Mouse (Mus musculus) forelimb bud, embryonic 11.5 days (tissue): ENCODE measurements around the gene Cdkl3.

ENCODE experiments used
- DNase-seq: peaks from one replicate; pipeline ENCODE4 v3.0.0-alpha.2; 2012; ENCODE audit warnings: low read depth, low spot score

Gene Cdkl3

GRCm38 (mm10) chr11:52011541-52011940, 7.5 kb downstream of the Cdkl3 start:
- no peak for DNase-seq

DNA sequence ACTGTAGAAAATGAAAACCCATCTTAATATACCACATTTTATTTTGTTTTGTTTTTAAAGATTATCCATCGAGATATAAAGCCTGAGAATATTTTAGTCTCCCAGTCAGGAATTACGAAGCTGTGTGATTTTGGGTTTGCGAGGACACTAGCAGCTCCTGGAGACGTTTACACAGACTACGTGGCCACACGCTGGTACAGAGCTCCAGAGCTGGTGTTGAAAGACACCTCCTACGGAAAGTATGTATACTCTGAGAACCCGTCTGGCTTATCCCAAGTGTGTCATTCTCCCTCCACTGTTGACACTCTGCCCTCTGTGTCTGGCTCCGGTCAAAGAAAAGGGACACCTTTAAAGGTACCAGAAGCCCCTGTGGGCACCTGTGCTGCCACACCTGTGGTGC, 14.2 kb downstream of the Cdkl3 start:
- no peak for DNase-seq

GRCm38 (mm10) chr11:52032356-52032755, 28.3 kb downstream of the Cdkl3 start:
- no peak for DNase-seq

DNA sequence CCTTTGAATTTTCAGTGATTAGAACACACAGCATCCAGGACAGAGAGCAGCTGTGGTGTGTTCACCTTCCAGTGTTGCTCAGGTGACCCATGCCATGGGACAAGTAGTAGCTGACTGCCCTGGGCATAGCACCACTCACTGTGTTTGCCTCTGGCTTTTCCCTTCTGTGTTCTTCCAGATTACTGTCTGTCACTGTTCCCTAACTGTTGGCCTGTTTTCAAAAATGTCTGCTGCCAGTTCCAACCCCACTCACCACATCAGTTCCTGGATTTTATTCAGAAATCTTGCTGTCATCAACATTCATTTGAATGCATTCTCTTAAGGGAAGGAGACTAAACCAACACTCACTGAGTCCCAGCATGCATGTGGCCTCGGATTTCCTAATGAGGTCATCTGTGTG, 29.9 kb downstream of the Cdkl3 start:
- DNase-seq: no peak

- no peak for DNase-seq
These were observed 31.9 kb downstream of the Cdkl3 start for GRCm38 (mm10) chr11:52035905-52036304.

- no peak for DNase-seq
These were observed 33.6 kb downstream of the Cdkl3 start for GRCm38 (mm10) chr11:52037659-52038058.

GRCm38 (mm10) chr11:52043224-52043623, 39.2 kb downstream of the Cdkl3 start:
- DNase-seq: no peak

- no peak for DNase-seq
These were observed 40.1 kb downstream of the Cdkl3 start for GRCm38 (mm10) chr11:52044156-52044555.

GRCm38 (mm10) chr11:52046446-52047165, 42.6 kb downstream of the Cdkl3 start:
- DNase-seq: no peak

DNA sequence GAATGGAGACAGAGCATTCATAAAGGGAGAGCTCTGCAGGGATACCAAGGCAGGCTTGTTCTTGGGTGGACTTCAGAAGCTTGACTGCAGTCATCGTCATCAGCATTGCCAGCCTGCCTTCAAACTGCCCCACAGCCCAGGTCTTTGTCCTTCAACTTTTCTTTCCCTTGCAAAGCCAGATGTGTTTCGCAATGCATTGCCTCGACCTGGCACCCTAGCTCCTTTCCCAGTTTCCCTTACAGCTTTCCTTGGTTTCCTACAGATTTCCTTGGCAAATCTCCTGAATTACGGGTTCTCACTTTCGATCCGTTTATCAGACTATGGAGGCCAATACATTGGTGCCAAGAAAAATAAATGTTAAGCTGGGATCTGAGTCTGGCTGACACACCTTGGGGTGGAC, 49.4 kb downstream of the Cdkl3 start:
- DNase-seq: no peak

GRCm38 (mm10) chr11:52054728-52055127, 50.7 kb downstream of the Cdkl3 start:
- DNase-seq: no peak

DNA sequence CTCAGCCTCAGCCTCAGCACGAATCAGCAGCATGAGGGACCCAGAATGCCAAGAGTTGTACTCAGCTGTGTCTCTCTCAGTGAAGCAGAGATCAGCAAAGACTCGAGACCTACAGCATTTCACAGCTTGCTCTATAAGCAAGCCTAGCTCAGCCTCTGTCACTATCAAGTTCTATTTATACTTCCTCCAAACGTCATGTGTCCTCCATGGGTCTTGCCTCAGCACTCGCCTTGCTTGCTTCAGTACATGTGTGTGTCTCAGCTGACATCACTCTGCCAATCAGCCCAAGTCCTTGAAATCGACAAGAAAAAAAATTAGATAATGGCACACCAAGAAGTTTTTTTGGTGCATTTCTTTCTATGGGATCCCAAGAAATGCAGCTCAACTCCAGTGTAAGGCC, 52.2 kb downstream of the Cdkl3 start:
- no peak for DNase-seq

GRCm38 (mm10) chr11:52059001-52059400, 55.0 kb downstream of the Cdkl3 start:
- no peak for DNase-seq

- DNase-seq: no peak
These were observed 56.3 kb downstream of the Cdkl3 start for GRCm38 (mm10) chr11:52060315-52060714.

DNA sequence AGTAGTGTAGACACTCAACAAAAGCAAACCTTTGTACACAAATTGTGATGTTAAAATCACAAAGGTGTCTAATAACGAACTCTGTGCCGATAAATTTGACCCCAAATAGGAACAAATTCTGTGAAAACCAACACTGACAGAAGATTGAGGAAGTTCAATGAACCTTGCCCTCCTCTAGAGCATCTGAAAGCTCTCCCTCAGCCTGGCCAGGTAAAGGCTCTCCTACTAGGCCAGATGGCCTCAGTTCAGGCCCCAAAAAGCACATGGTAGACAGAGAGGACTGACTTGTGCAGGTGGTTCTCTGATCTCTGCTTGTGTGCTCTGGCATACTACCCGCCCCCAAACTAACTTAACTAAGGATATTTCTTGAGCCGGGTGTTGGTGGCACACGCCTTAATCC, 58.4 kb downstream of the Cdkl3 start:
- no peak for DNase-seq

GRCm38 (mm10) chr11:52064398-52064797, 60.4 kb downstream of the Cdkl3 start:
- DNase-seq: no peak

- DNase-seq: no peak
These were observed 61.8 kb downstream of the Cdkl3 start for GRCm38 (mm10) chr11:52065841-52066240.

DNA sequence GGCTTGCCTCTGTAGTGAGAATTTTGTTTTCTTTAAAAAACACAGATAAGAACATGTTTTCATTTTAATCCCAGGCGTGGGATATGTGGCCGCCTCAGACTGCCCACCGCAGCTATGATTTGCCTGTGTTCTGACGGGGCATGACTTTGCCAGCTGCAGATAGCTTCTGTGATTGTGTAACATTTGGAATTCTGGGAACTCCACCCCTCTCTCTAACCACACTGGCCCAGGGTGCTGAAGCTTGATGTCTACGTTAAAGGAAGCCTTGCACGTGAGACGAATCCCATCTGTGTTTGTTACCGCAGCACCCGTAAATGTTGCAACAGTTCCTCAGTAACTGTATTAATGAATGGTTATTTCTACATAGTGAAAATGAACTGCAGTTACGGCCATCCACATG, 67.7 kb downstream of the Cdkl3 start:
- no peak for DNase-seq

DNA sequence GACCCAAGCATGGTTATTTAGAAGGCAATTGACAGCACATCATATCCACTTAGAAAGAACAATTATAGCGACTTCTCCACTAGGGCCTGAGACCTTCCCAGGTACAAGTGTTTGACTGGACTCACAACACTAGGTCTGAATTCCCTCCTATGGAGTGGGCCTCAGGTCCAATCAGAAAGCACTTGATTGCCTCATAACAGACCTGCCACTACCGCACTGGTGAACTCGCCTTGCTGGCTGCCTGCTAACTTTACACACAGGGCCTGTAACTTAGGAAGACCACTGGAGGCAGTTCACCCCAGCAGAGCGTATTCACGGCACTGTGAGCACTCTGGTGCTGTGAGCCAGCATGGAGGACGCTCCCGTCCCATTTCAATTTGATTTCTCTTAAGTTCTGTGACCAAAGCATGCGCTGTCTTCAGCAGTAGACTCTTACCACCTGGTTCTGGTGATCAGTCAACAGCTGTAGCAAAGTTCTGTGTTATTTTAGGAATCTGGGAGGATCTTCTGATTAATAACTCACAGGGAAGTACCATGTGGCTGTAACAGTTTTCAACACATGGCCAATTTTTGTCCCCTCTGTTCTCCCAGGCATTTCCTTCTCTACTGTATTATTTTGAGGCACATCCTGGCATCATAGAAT, 69.6 kb downstream of the Cdkl3 start:
- DNase-seq: no peak

DNA sequence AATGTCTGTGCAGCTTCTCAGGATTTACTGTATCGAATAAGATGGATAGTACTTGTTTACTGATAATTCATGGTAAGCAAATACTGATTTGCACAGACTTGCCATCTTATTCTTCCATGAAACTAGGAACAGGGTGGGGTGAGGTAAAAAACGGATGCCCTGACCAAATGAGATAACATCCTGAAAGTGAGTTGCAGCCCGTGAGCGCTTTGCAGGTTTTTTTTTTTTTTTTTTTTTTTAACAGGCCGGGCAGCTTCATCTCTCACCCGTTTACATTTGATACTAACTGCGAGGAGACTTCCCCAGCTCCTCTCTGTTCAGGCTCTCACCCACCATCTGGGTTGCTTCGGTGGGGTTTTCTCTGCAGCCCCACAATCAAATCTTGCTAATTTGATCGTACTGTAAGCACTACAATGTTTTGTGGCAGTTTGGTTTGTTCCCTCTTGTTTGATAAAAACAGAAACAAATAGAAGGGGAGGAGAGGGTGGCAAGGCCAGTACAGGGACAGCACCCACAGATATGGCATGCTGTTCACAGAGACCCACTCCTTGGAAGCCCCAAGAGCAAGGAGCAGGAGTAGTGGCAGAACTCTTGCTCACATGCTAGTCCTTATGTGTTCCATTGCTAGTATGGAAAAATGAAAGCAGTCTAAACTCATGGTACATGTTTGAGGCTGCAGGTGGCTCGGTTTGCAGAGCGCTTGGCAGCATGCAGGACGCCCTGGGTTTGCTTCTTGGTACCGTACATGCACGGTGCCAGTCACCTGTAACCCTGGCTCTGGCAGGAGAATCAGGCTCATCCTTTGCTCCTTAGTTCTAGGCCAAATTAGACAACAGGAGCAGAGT, 70.8 kb downstream of the Cdkl3 start:
- no peak for DNase-seq

DNA sequence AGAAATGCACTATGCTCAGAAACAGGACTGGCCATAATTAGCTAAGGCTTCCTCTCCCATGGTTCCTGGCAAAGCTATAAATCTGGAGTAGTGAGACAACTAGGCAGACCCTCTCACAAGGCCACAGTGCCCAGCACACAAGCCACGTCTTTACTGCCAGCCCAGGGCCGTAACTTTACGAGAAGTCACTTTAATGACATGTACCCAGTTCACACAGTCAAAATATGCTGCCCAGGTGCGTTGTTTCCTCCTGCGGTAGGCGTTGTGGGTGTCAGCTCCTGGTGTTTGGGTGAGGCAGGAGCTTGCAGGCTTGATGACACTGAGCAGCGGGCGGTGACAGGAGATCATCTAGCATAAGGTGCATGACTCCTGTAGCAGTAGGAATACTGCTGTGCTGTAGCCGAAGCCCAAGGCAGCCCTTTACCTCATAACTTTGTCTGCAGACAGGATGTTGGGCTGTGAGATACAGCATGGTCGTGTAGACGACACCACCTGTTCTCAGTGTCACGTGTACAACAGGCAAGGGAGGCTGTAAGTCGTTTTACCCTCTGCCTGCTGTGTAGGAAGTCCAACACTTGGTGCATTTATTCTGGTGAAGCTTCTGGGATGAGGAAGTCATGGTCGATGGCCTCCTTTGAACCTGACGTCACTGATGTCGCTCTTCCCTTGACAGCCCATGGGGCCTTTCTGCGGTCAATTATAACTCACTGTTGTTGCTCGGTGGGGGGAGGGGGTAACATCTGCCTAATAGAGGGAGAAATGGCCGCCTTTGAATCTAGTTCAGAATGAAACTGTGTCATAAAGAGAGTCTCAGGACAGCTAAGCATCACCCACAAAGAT, 72.0 kb downstream of the Cdkl3 start:
- DNase-seq: no peak
